Mouse (Mus musculus) embryonic facial prominence, embryonic 11.5 days (tissue): ENCODE results near the gene Nck2. TPM values are rescaled to one million over a fixed set of nuclear protein-coding genes. Genes with fewer than 3 reads are reported as not detected.

Experiments used
- ATAC-seq: fragments of 200-750 bp; cut with Nextera tagmentation; replicated peaks from 2 replicates; pipeline ENCODE4 v1.8.0; 2017; ENCODE audit warnings: low read depth; ENCODE audit not compliant: insufficient number of reproducible peaks, low FRiP score, low TSS enrichment
- DNase-seq: peaks from one replicate; pipeline ENCODE4 v3.0.0-alpha.2; 2015; ENCODE audit warnings: low spot score
- H3K27ac ChIP-seq: fragments of 300-500 bp; sonication (generic); replicated peaks from 2 replicates; pipeline ENCODE4 v1.5.1; 2014; ENCODE audit warnings: mild to moderate bottlenecking, low read depth, low read length, control low read depth
- H3K27me3 ChIP-seq: fragments of 300-500 bp; sonication (generic); 2 replicates; pipeline ENCODE4 v1.6.1; 2014; ENCODE audit warnings: mild to moderate bottlenecking, low read length, moderate library complexity, mixed read lengths; ENCODE audit not compliant: control insufficient read depth, insufficient read depth
- H3K36me3 ChIP-seq: fragments of 300-500 bp; sonication (generic); replicated peaks from 2 replicates; pipeline ENCODE4 v1.6.1; 2014; ENCODE audit warnings: low read depth, mild to moderate bottlenecking, low read length, moderate library complexity, mixed read lengths; ENCODE audit not compliant: control insufficient read depth, insufficient read depth
- H3K4me1 ChIP-seq: fragments of 300-500 bp; sonication (generic); 2 replicates; pipeline ENCODE4 v1.6.1; 2014; ENCODE audit warnings: low read length, mixed read lengths; ENCODE audit not compliant: control insufficient read depth, insufficient read depth
- H3K4me2 ChIP-seq: fragments of 300-500 bp; sonication (generic); 2 replicates; pipeline ENCODE4 v1.6.1; 2014; ENCODE audit warnings: low read depth, mild to moderate bottlenecking, control low read depth, low read length, moderate library complexity
- H3K4me3 ChIP-seq: fragments of 300-500 bp; sonication (generic); 2 replicates; pipeline ENCODE4 v1.5.1; 2014; ENCODE audit warnings: low read depth, low read length, control low read depth
- H3K9ac ChIP-seq: fragments of 300-500 bp; sonication (generic); replicated peaks from 2 replicates; pipeline ENCODE4 v1.6.1; 2014; ENCODE audit warnings: mild to moderate bottlenecking, control low read depth, low read length
- H3K9me3 ChIP-seq: fragments of 300-500 bp; sonication (generic); replicated peaks from 2 replicates; pipeline ENCODE4 v1.6.1; 2016; ENCODE audit warnings: mild to moderate bottlenecking, low read length, inconsistent platforms, mixed read lengths; ENCODE audit not compliant: control insufficient read depth
- WGBS: fragments of 180-500 bp; shearing (Covaris S2); extraction: QIAGEN DNeasy Blood & Tissue Kit; methylation state at CpG from one replicate; pipeline ENCODE4 v1.1.7; 2014; 5-methylcytosine and 5-hydroxymethylcytosine counted together
- polyA plus RNA-seq: library from polyadenylated mRNA; unstranded; fragments of >200 nt; fragmentation: Nextera tagmentation; extraction: Ambion mirVana; gene quantifications from 2 replicates; pipeline ENCODE4 v1.2.1, GENCODE M21; 2014

Gene Nck2
- polyA plus RNA-seq, 1 experiment from 2014 or later, result 40.8 TPM

GRCm38 (mm10) chr1:43504235-43504634, 59.9 kb downstream of the Nck2 start:
- H3K27ac ChIP-seq, result no peak overlapping the region
- no peaks in the 10 kb centered on the region for H3K9me3 ChIP-seq
- H3K4me1 ChIP-seq, result no peaks in the 10 kb centered on the region
- DNase-seq (peak; percentile 16), ATAC-seq (peak; percentile 63)
- H3K27me3 ChIP-seq, result no peaks in the 10 kb centered on the region
- H3K36me3 ChIP-seq, result no peaks in the 10 kb centered on the region
- no peak overlapping the region for H3K9ac ChIP-seq
- 54% methylated on average over 4 of the region's 4 CpGs for WGBS
- no peak overlapping the region for H3K4me2 ChIP-seq
- H3K4me3 ChIP-seq, result no peak overlapping the region

- no peak for DNase-seq
- WGBS, result 58% methylated on average over 3 of the region's 3 CpGs
These were observed 62.3 kb downstream of the Nck2 start for GRCm38 (mm10) chr1:43506638-43507037.

GRCm38 (mm10) chr1:43507809-43508208, 63.4 kb downstream of the Nck2 start:
- H3K4me3 ChIP-seq, result no peak overlapping the region
- no peak overlapping the region for H3K9ac ChIP-seq
- no peak overlapping the region for H3K27ac ChIP-seq
- DNase-seq (no peak), ATAC-seq (no peak)
- no peaks in the 10 kb centered on the region for H3K36me3 ChIP-seq
- H3K4me1 ChIP-seq, result no peaks in the 10 kb centered on the region
- no peaks in the 10 kb centered on the region for H3K27me3 ChIP-seq
- no peak overlapping the region for H3K4me2 ChIP-seq
- no peaks in the 10 kb centered on the region for H3K9me3 ChIP-seq
- WGBS, result 94% methylated on average over 1 of the region's 1 CpGs

More at GRCm38 (mm10) chr1:43506638-43507037, 62.3 kb downstream of the Nck2 start:
- Histone ChIP-seq H3K36me3 (no peaks in the 10 kb centered on the region), H3K4me3 (no peak overlapping the region), H3K27ac (no peak overlapping the region), H3K27me3 (no peaks in the 10 kb centered on the region), H3K9me3 (no peaks in the 10 kb centered on the region), H3K4me2 (no peak overlapping the region), H3K9ac (no peak overlapping the region), H3K4me1 (no peaks in the 10 kb centered on the region)
- ATAC-seq, result no peak

GRCm38 (mm10) chr1:43511256-43511655, 66.9 kb downstream of the Nck2 start:
- Histone ChIP-seq H3K27me3 (no peaks in the 10 kb centered on the region), H3K9me3 (no peaks in the 10 kb centered on the region), H3K4me1 (no peaks in the 10 kb centered on the region), H3K36me3 (no peaks in the 10 kb centered on the region; the same call in 1 of the 2 replicates), H3K9ac (no peak overlapping the region), H3K27ac (no peak overlapping the region), H3K4me2 (no peak overlapping the region), H3K4me3 (no peak overlapping the region)
- no peak for ATAC-seq
- WGBS, result 87% methylated on average over 12 of the region's 12 CpGs
- no peak for DNase-seq

- Histone ChIP-seq H3K27ac (no peak overlapping the region), H3K27me3 (no peaks in the 10 kb centered on the region), H3K4me3 (no peak overlapping the region), H3K9ac (no peak overlapping the region), H3K9me3 (no peaks in the 10 kb centered on the region), H3K4me2 (no peak overlapping the region), H3K4me1 (no peaks in the 10 kb centered on the region), H3K36me3 (no peaks in the 10 kb centered on the region; the same call in 1 of the 2 replicates)
- 90% methylated on average over 8 of the region's 8 CpGs for WGBS
- no peak for DNase-seq
- no peak for ATAC-seq
These were observed 67.3 kb downstream of the Nck2 start for GRCm38 (mm10) chr1:43511667-43512066.

GRCm38 (mm10) chr1:43517405-43517804, 73.0 kb downstream of the Nck2 start:
- no peak for ATAC-seq
- DNase-seq, result no peak
- H3K27me3 ChIP-seq, result no peaks in the 10 kb centered on the region
- H3K27ac ChIP-seq, result no peak overlapping the region
- H3K36me3 ChIP-seq, result no peaks in the 10 kb centered on the region; the same call in 1 of the 2 replicates
- no peak overlapping the region for H3K4me3 ChIP-seq
- H3K9ac ChIP-seq, result no peak overlapping the region
- H3K4me1 ChIP-seq, result no peaks in the 10 kb centered on the region
- no peak overlapping the region for H3K4me2 ChIP-seq
- no peaks in the 10 kb centered on the region for H3K9me3 ChIP-seq
- WGBS, result 97% methylated on average over 3 of the region's 3 CpGs

- ATAC-seq, result no peak
- no peak overlapping the region for H3K9ac ChIP-seq
- 96% methylated on average over 1 of the region's 1 CpGs for WGBS
These were observed 76.0 kb downstream of the Nck2 start for GRCm38 (mm10) chr1:43520216-43520988.

GRCm38 (mm10) chr1:43520989-43521371, 76.6 kb downstream of the Nck2 start:
- H3K4me1 ChIP-seq, result no peaks in the 10 kb centered on the region
- H3K27ac ChIP-seq, result no peak overlapping the region
- DNase-seq (no peak), ATAC-seq (no peak)
- no peak overlapping the region for H3K4me3 ChIP-seq
- H3K27me3 ChIP-seq, result no peaks in the 10 kb centered on the region
- no peak overlapping the region for H3K9ac ChIP-seq
- WGBS, result 92% methylated on average over 3 of the region's 3 CpGs
- no peaks in the 10 kb centered on the region for H3K9me3 ChIP-seq
- H3K36me3 ChIP-seq, result no peaks in the 10 kb centered on the region
- H3K4me2 ChIP-seq, result no peak overlapping the region

More at GRCm38 (mm10) chr1:43520216-43520988, 76.0 kb downstream of the Nck2 start:
- no peak overlapping the region for H3K4me2 ChIP-seq
- DNase-seq, result no peak
- H3K4me3 ChIP-seq, result no peak overlapping the region
- no peaks in the 10 kb centered on the region for H3K36me3 ChIP-seq
- H3K4me1 ChIP-seq, result no peaks in the 10 kb centered on the region
- no peaks in the 10 kb centered on the region for H3K27me3 ChIP-seq
- H3K9me3 ChIP-seq, result no peaks in the 10 kb centered on the region
- no peak overlapping the region for H3K27ac ChIP-seq
